Mouse (Mus musculus): ENCODE data around the gene Lpar1.

DNA sequence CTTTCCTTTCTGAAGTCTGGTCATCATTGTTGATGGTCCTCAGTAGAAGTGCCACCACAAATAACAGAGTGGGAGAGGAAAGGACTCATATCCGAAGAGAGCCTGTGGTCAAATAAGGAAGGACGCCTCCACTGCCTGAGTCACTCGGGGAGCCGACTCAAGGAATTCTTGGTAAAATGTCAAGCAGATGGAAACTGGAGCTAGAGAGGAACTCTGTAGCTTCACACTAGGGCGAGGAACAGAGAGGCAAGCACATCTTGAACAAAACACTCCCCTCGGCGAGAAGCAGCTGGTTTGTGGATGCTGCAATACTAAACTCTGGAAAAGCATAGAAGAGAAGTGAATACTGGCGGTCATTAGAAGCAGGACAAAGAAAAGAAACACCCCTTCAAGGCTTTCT, 76.0 kb downstream of the Lpar1 start:
- TF ChIP-seq CTCF (IDR thresholded peaks at IDR 0.05; ENCODE audit: extremely low read depth, insufficient read length, insufficient replicate concordance, low read depth, low read length) (no peak), POLR2A (IDR thresholded peaks at IDR 0.05; ENCODE audit: low read depth, low read length) (no peak)
